Mouse (Mus musculus): ENCODE measurements around the gene Ltb. TPM values are rescaled to one million over a fixed set of nuclear protein-coding genes. Genes with fewer than 3 reads are reported as not detected.

Gene Ltb
- polyA plus RNA-seq, 1 experiment from 2014 or later = 0.39 TPM

- Histone ChIP-seq H3K4me3 (peak within 1 kb of the TSS; percentile 58), H3K9ac (peak within 1 kb of the TSS; percentile 81), H3K4me1 (peaks cover 36% of the 10 kb centered on the region), H3K27ac (peak within 1 kb of the TSS; percentile 87), H3K36me3 (peaks cover 6% of the 10 kb centered on the region; the same call in 1 of the 2 replicates), H3K4me2 (replicated peaks) (peak within 1 kb of the TSS; percentile 90), H3K27me3 (replicated peaks) (no peaks in the 10 kb centered on the region), H3K9me3 (no peaks in the 10 kb centered on the region)
- ATAC-seq (ENCODE audit: low FRiP score, low read depth) = peak; percentile 80
- under 1% methylated on average over 35 of the region's 35 CpGs for WGBS
Observed at GRCm38 (mm10) chr17:35235614-35236389, 41.6 kb downstream of the Ltb start, which contains the start of gene Nfkbil1. TSS of gene Nfkbil1 (minus strand) at chr17:35235792.

GRCm38 (mm10) chr17:35236390-35236746 lies 42.1 kb downstream of the Ltb start:
- no peaks in the 10 kb centered on the region for H3K9me3 ChIP-seq
- WGBS = under 1% methylated on average over 18 of the region's 18 CpGs
- H3K4me1 ChIP-seq = peaks cover 38% of the 10 kb centered on the region
- H3K4me2 ChIP-seq (replicated peaks) = peak overlapping the region; percentile 90
- peak overlapping the region; percentile 87 for H3K27ac ChIP-seq
- peak overlapping the region; percentile 58 for H3K4me3 ChIP-seq
- no peaks in the 10 kb centered on the region for H3K27me3 ChIP-seq (replicated peaks)
- H3K36me3 ChIP-seq = peaks cover under 1% of the 10 kb centered on the region; the same call in 1 of the 2 replicates
- ATAC-seq (ENCODE audit: low FRiP score, low read depth) = peak; percentile 81
- H3K9ac ChIP-seq = peak overlapping the region; percentile 81

GRCm38 (mm10) chr17:35236996-35237395 lies 42.8 kb downstream of the Ltb start:
- H3K4me3 ChIP-seq = peak overlapping the region; percentile 58
- H3K36me3 ChIP-seq = no peaks in the 10 kb centered on the region
- ATAC-seq (ENCODE audit: low FRiP score, low read depth) = no peak
- H3K9ac ChIP-seq = peak overlapping the region; percentile 81
- no peak overlapping the region for H3K27ac ChIP-seq
- no peaks in the 10 kb centered on the region for H3K9me3 ChIP-seq
- H3K4me1 ChIP-seq = peaks cover 35% of the 10 kb centered on the region
- no peaks in the 10 kb centered on the region for H3K27me3 ChIP-seq (replicated peaks)
- 78% methylated on average over 9 of the region's 9 CpGs for WGBS
- H3K4me2 ChIP-seq (replicated peaks) = peak overlapping the region; percentile 90

GRCm38 (mm10) chr17:35237504-35237903 lies 43.3 kb downstream of the Ltb start:
- Histone ChIP-seq H3K36me3 (no peaks in the 10 kb centered on the region), H3K27ac (no peak overlapping the region), H3K4me2 (replicated peaks) (no peak overlapping the region), H3K4me1 (peaks cover 32% of the 10 kb centered on the region), H3K27me3 (replicated peaks) (no peaks in the 10 kb centered on the region), H3K9ac (0 out of 2 replicates have a peak overlapping the region, but pooled peaks have one; percentile 13), H3K4me3 (no peak overlapping the region), H3K9me3 (no peaks in the 10 kb centered on the region)
- 87% methylated on average over 12 of the region's 12 CpGs for WGBS
- no peak for ATAC-seq (ENCODE audit: low FRiP score, low read depth)

GRCm38 (mm10) chr17:35239700-35240099 lies 45.5 kb downstream of the Ltb start:
- no peak overlapping the region for H3K4me2 ChIP-seq (replicated peaks)
- no peaks in the 10 kb centered on the region for H3K27me3 ChIP-seq (replicated peaks)
- peaks cover 13% of the 10 kb centered on the region for H3K36me3 ChIP-seq
- no peak overlapping the region for H3K27ac ChIP-seq
- no peaks in the 10 kb centered on the region for H3K9me3 ChIP-seq
- H3K9ac ChIP-seq = no peak overlapping the region
- ATAC-seq (ENCODE audit: low FRiP score, low read depth) = no peak
- 83% methylated on average over 5 of the region's 5 CpGs for WGBS
- H3K4me3 ChIP-seq = no peak overlapping the region
- peaks cover 38% of the 10 kb centered on the region for H3K4me1 ChIP-seq

- peak overlapping the region; percentile 90 for H3K4me2 ChIP-seq (replicated peaks)
- H3K9ac ChIP-seq = peak overlapping the region; percentile 100
- no peak for ATAC-seq (ENCODE audit: low FRiP score, low read depth)
- H3K27ac ChIP-seq = peak overlapping the region; percentile 96; the same call in 1 of the 2 replicates
- H3K4me3 ChIP-seq = peak overlapping the region; percentile 94
- no peaks in the 10 kb centered on the region for H3K9me3 ChIP-seq
- peaks cover 43% of the 10 kb centered on the region for H3K4me1 ChIP-seq
- peaks cover 22% of the 10 kb centered on the region for H3K36me3 ChIP-seq
- WGBS = 33% methylated on average over 12 of the region's 12 CpGs
- no peaks in the 10 kb centered on the region for H3K27me3 ChIP-seq (replicated peaks)
Observed at GRCm38 (mm10) chr17:35240384-35241304, 46.4 kb downstream of the Ltb start.

- under 1% methylated on average over 69 of the region's 69 CpGs for WGBS
- peak within 1 kb of the TSS; percentile 90 for H3K4me2 ChIP-seq (replicated peaks)
Observed at GRCm38 (mm10) chr17:35241305-35242014, 47.2 kb downstream of the Ltb start, which contains the start of gene Ddx39b. TSS of gene Ddx39b (plus strand) at chr17:35241746.

GRCm38 (mm10) chr17:35242015-35242941 lies 48.0 kb downstream of the Ltb start:
- H3K27me3 ChIP-seq (replicated peaks) = no peaks in the 10 kb centered on the region
- H3K4me1 ChIP-seq = peaks cover 44% of the 10 kb centered on the region
- peaks cover 39% of the 10 kb centered on the region for H3K36me3 ChIP-seq
- H3K4me2 ChIP-seq (replicated peaks) = peak overlapping the region; percentile 90
- under 1% methylated on average over 55 of the region's 55 CpGs for WGBS
- peak overlapping the region; percentile 100 for H3K9ac ChIP-seq
- no peaks in the 10 kb centered on the region for H3K9me3 ChIP-seq
- peak; percentile 73 for ATAC-seq (ENCODE audit: low FRiP score, low read depth)
- H3K27ac ChIP-seq = peak overlapping the region; percentile 96
- peak overlapping the region; percentile 94 for H3K4me3 ChIP-seq

More at GRCm38 (mm10) chr17:35241305-35242014, 47.2 kb downstream of the Ltb start, which contains the start of gene Ddx39b:
- H3K9me3 ChIP-seq = no peaks in the 10 kb centered on the region
- no peaks in the 10 kb centered on the region for H3K27me3 ChIP-seq (replicated peaks)
- ATAC-seq (ENCODE audit: low FRiP score, low read depth) = peak; percentile 88
- H3K27ac ChIP-seq = peak within 1 kb of the TSS; percentile 96
- peaks cover 51% of the 10 kb centered on the region for H3K4me1 ChIP-seq
- peak within 1 kb of the TSS; percentile 100 for H3K9ac ChIP-seq
- H3K36me3 ChIP-seq = peaks cover 31% of the 10 kb centered on the region
- H3K4me3 ChIP-seq = peak within 1 kb of the TSS; percentile 94

- WGBS = 7% methylated on average over 16 of the region's 16 CpGs
- Histone ChIP-seq H3K9me3 (no peaks in the 10 kb centered on the region), H3K4me1 (peaks cover 42% of the 10 kb centered on the region), H3K27ac (peak overlapping the region; percentile 96), H3K36me3 (peaks cover 47% of the 10 kb centered on the region), H3K9ac (peak overlapping the region; percentile 100), H3K27me3 (replicated peaks) (no peaks in the 10 kb centered on the region), H3K4me2 (replicated peaks) (peak overlapping the region; percentile 90), H3K4me3 (peak overlapping the region; percentile 94)
- ATAC-seq (ENCODE audit: low FRiP score, low read depth) = no peak
Observed at GRCm38 (mm10) chr17:35243086-35243485, 48.8 kb downstream of the Ltb start.

GRCm38 (mm10) chr17:35244999-35245398 lies 50.8 kb downstream of the Ltb start:
- no peak overlapping the region; the same call in 1 of the 2 replicates for H3K4me3 ChIP-seq
- no peak overlapping the region for H3K27ac ChIP-seq
- H3K4me1 ChIP-seq = peaks cover 42% of the 10 kb centered on the region
- 80% methylated on average over 2 of the region's 2 CpGs for WGBS
- ATAC-seq (ENCODE audit: low FRiP score, low read depth) = no peak
- peak overlapping the region; percentile 100; the same call in 1 of the 2 replicates for H3K9ac ChIP-seq
- H3K36me3 ChIP-seq = peaks cover 65% of the 10 kb centered on the region
- H3K27me3 ChIP-seq (replicated peaks) = no peaks in the 10 kb centered on the region
- H3K9me3 ChIP-seq = no peaks in the 10 kb centered on the region
- peak overlapping the region; percentile 90 for H3K4me2 ChIP-seq (replicated peaks)

All from neural tube, embryonic 12.5 days (tissue).